Mouse (Mus musculus): Measurements from ENCODE around the gene Gpcpd1. TPM values are rescaled to one million over a fixed set of nuclear protein-coding genes. Genes with fewer than 3 reads are reported as not detected.

The Gpcpd1 gene
- polyA plus RNA-seq, 1 experiment = 25.6 TPM

GRCm38 (mm10) chr2:132517194-132517836 is 70.2 kb downstream of the Gpcpd1 start:
- no peak for DNase-seq (ENCODE audit: low spot score)

GRCm38 (mm10) chr2:132516130-132517030 is 71.1 kb downstream of the Gpcpd1 start:
- peak; percentile 37 for DNase-seq (ENCODE audit: low spot score)

- no peak for DNase-seq (ENCODE audit: low spot score)
Observed at GRCm38 (mm10) chr2:132515607-132516006, 71.9 kb downstream of the Gpcpd1 start.

- no peak for DNase-seq (ENCODE audit: low spot score)
Observed at GRCm38 (mm10) chr2:132515076-132515475, 72.5 kb downstream of the Gpcpd1 start.

- DNase-seq (ENCODE audit: low spot score) = no peak
Observed at GRCm38 (mm10) chr2:132514353-132514752, 73.2 kb downstream of the Gpcpd1 start.

- DNase-seq (ENCODE audit: low spot score) = no peak
Observed at GRCm38 (mm10) chr2:132513371-132514181, 74.0 kb downstream of the Gpcpd1 start.

- no peak for DNase-seq (ENCODE audit: low spot score)
Observed at GRCm38 (mm10) chr2:132512977-132513351, 74.6 kb downstream of the Gpcpd1 start.

- DNase-seq (ENCODE audit: low spot score) = no peak
Observed at GRCm38 (mm10) chr2:132512051-132512976, 75.2 kb downstream of the Gpcpd1 start.

- DNase-seq (ENCODE audit: low spot score) = no peak
Observed at GRCm38 (mm10) chr2:132511011-132511818, 76.3 kb downstream of the Gpcpd1 start.

GRCm38 (mm10) chr2:132509714-132510113 is 77.8 kb downstream of the Gpcpd1 start:
- DNase-seq (ENCODE audit: low spot score) = no peak

GRCm38 (mm10) chr2:132509261-132509660 is 78.3 kb downstream of the Gpcpd1 start:
- no peak for DNase-seq (ENCODE audit: low spot score)

GRCm38 (mm10) chr2:132507521-132507920 is 80.0 kb downstream of the Gpcpd1 start:
- no peak for DNase-seq (ENCODE audit: low spot score)

GRCm38 (mm10) chr2:132507091-132507490 is 80.4 kb downstream of the Gpcpd1 start:
- DNase-seq (ENCODE audit: low spot score) = no peak

- DNase-seq (ENCODE audit: low spot score) = no peak
Observed at GRCm38 (mm10) chr2:132505828-132506227, 81.7 kb downstream of the Gpcpd1 start.

GRCm38 (mm10) chr2:132498344-132498743 is 89.2 kb downstream of the Gpcpd1 start:
- no peak for DNase-seq (ENCODE audit: low spot score)

GRCm38 (mm10) chr2:132497412-132498135 is 90.0 kb downstream of the Gpcpd1 start:
- DNase-seq (ENCODE audit: low spot score) = no peak

- DNase-seq (ENCODE audit: low spot score) = no peak
Observed at GRCm38 (mm10) chr2:132493184-132493583, 94.3 kb downstream of the Gpcpd1 start.

- DNase-seq (ENCODE audit: low spot score) = no peak
Observed at GRCm38 (mm10) chr2:132485454-132485853, 102.1 kb downstream of the Gpcpd1 start.

- no peak for DNase-seq (ENCODE audit: low spot score)
Observed at GRCm38 (mm10) chr2:132481547-132481946, 106.0 kb downstream of the Gpcpd1 start.

All from urinary bladder, adult 2 months (tissue).